In the genomic region with DNA sequence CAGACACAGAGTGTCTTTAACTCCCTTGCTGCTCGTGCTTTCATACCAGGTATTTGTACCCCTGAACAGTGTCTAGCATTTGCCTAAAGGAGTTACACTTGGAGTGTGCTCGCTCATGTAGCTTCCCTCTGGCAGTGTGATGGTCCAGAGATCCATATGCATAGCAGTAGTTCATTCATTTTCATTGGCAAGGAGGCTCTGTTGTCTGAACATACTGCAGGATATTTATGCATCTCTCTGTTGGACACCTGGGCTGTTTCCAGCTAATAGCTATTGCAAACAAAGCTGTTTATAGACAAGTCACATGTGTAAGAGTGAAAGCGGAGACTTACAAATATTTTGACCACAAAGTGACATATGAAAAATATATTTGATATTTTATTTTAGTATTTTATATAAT, we compare ENCODE assay signal across 23 mouse cellular contexts.
DNase-seq lines count a peak whose midpoint lies in the region; ATAC-seq and TF ChIP-seq lines count a peak whose summit lies in the region.
"Had no signal": no experiment of that assay in that cellular context is flagged by ENCODE, and none has a peak within 500 bp of the region (broad histone marks: within the 10 kb centered on the region; RNA-seq: fewer than 3 reads in every experiment).

No protein-coding gene starts in this region.

- no peak overlapping the region for H3K4me3 ChIP-seq in forebrain, embryonic 14.5 days (ENCODE audit: low read depth, low read length)
- H3K4me3 ChIP-seq in forebrain, embryonic 12.5 days (replicated peaks): no peak overlapping the region
- no peak overlapping the region for H3K4me3 ChIP-seq in midbrain, postnatal 0 days (ENCODE audit: low read depth, low read length)
- H3K4me3 ChIP-seq in midbrain, embryonic 10.5 days: no peak overlapping the region
- no peak overlapping the region for H3K4me3 ChIP-seq in hindbrain, postnatal 0 days (ENCODE audit: low read length)
- no peak overlapping the region for H3K4me3 ChIP-seq in liver, embryonic 12.5 days
- H3K4me3 ChIP-seq: gastrocnemius, adult 2 months; heart, embryonic 12.5 days; layer of hippocampus, adult 2 months; midbrain, embryonic 15.5 days had no signal

- H3K9me3 ChIP-seq in forebrain, embryonic 14.5 days (replicated peaks; ENCODE audit: control insufficient read depth, low read length): no peaks in the 10 kb centered on the region
- H3K9me3 ChIP-seq in forebrain, embryonic 12.5 days: no peaks in the 10 kb centered on the region
- H3K9me3 ChIP-seq in midbrain, postnatal 0 days (ENCODE audit: low read length): no peaks in the 10 kb centered on the region
- H3K9me3 ChIP-seq in midbrain, embryonic 10.5 days (replicated peaks): no peaks in the 10 kb centered on the region
- H3K9me3 ChIP-seq in hindbrain, postnatal 0 days (ENCODE audit: low read length): no peaks in the 10 kb centered on the region
- H3K9me3 ChIP-seq in liver, embryonic 12.5 days (replicated peaks): no peaks in the 10 kb centered on the region
- H3K9me3 ChIP-seq: heart, embryonic 12.5 days; midbrain, embryonic 15.5 days had no signal

- no peak overlapping the region for H3K27ac ChIP-seq in forebrain, embryonic 14.5 days (ENCODE audit: low read depth, low read length)
- no peak overlapping the region for H3K27ac ChIP-seq in forebrain, embryonic 12.5 days
- H3K27ac ChIP-seq in midbrain, postnatal 0 days (ENCODE audit: low read depth, low read length): no peak overlapping the region
- H3K27ac ChIP-seq in midbrain, embryonic 10.5 days (replicated peaks): no peak overlapping the region
- peak overlapping the region; percentile 20; the same call in 1 of the 2 replicates for H3K27ac ChIP-seq in hindbrain, postnatal 0 days
- H3K27ac ChIP-seq in liver, embryonic 12.5 days: no peak overlapping the region
- H3K27ac ChIP-seq: gastrocnemius, adult 2 months; layer of hippocampus, adult 2 months; midbrain, embryonic 15.5 days had no signal

- no peak for ATAC-seq in forebrain, embryonic 14.5 days
- no peak for ATAC-seq in forebrain, embryonic 12.5 days (ENCODE audit: low FRiP score)
- ATAC-seq in midbrain, postnatal 0 days (ENCODE audit: low FRiP score): no peak
- ATAC-seq in hindbrain, postnatal 0 days: no peak
- no peak for ATAC-seq in erythroid progenitor cell, adult 5-6 weeks (replicated peaks; ENCODE audit: low FRiP score, poor library complexity, severe bottlenecking)
- no peak for ATAC-seq in liver, embryonic 12.5 days
- ATAC-seq: inflammation-experienced regulatory T-cells, adult 6 months; liver, postnatal 0 days; midbrain, embryonic 15.5 days had no signal

- no peaks in the 10 kb centered on the region; the same call in 1 of the 2 replicates for H3K4me1 ChIP-seq in forebrain, embryonic 14.5 days (ENCODE audit: control insufficient read depth, insufficient read depth, low read length)
- H3K4me1 ChIP-seq in forebrain, embryonic 12.5 days: no peaks in the 10 kb centered on the region; the same call in 1 of the 2 replicates
- no peaks in the 10 kb centered on the region for H3K4me1 ChIP-seq in midbrain, postnatal 0 days (ENCODE audit: insufficient read depth, low read length)
- H3K4me1 ChIP-seq in midbrain, embryonic 10.5 days: peaks cover under 1% of the 10 kb centered on the region; the same call in 1 of the 2 replicates
- no peaks in the 10 kb centered on the region for H3K4me1 ChIP-seq in hindbrain, postnatal 0 days (ENCODE audit: insufficient read depth, low read length)
- peaks cover 3% of the 10 kb centered on the region; the same call in 1 of the 2 replicates for H3K4me1 ChIP-seq in liver, embryonic 12.5 days

- H3K36me3 ChIP-seq in forebrain, embryonic 14.5 days (ENCODE audit: control insufficient read depth, insufficient read depth, low read length): no peaks in the 10 kb centered on the region
- no peaks in the 10 kb centered on the region for H3K36me3 ChIP-seq in forebrain, embryonic 12.5 days (replicated peaks)
- H3K36me3 ChIP-seq in midbrain, postnatal 0 days (ENCODE audit: insufficient read depth, low read length): no peaks in the 10 kb centered on the region
- no peaks in the 10 kb centered on the region for H3K36me3 ChIP-seq in midbrain, embryonic 10.5 days
- H3K36me3 ChIP-seq in hindbrain, postnatal 0 days (ENCODE audit: insufficient read depth, low read length): no peaks in the 10 kb centered on the region
- H3K36me3 ChIP-seq in liver, embryonic 12.5 days: no peaks in the 10 kb centered on the region
- H3K36me3 ChIP-seq: heart, embryonic 12.5 days; midbrain, embryonic 15.5 days had no signal

- H3K9ac ChIP-seq in forebrain, embryonic 14.5 days (ENCODE audit: low read length): no peak overlapping the region
- H3K9ac ChIP-seq in forebrain, embryonic 12.5 days: no peak overlapping the region
- H3K9ac ChIP-seq in midbrain, postnatal 0 days (replicated peaks; ENCODE audit: low read length, poor library complexity, severe bottlenecking): no peak overlapping the region
- H3K9ac ChIP-seq in hindbrain, postnatal 0 days (replicated peaks; ENCODE audit: low read length): no peak overlapping the region
- H3K9ac ChIP-seq in liver, embryonic 12.5 days: no peak overlapping the region
- H3K9ac ChIP-seq: heart, embryonic 12.5 days; liver, postnatal 0 days; midbrain, embryonic 15.5 days had no signal

- WGBS in forebrain, embryonic 14.5 days: 69% methylated on average over 3 of the region's 3 CpGs
- WGBS in forebrain, embryonic 12.5 days: 78% methylated on average over 3 of the region's 3 CpGs
- 50% methylated on average over 3 of the region's 3 CpGs for WGBS in midbrain, postnatal 0 days
- WGBS in midbrain, embryonic 10.5 days: 84% methylated on average over 3 of the region's 3 CpGs
- WGBS in hindbrain, postnatal 0 days: 29% methylated on average over 3 of the region's 3 CpGs
- WGBS in liver, embryonic 12.5 days (ENCODE audit: insufficient replicate concordance): 62% methylated on average over 3 of the region's 3 CpGs

- no peak for TF ChIP-seq CTCF in midbrain, postnatal 0 days (IDR thresholded peaks at IDR 0.05)
- no peak for TF ChIP-seq CTCF in hindbrain, postnatal 0 days (IDR thresholded peaks at IDR 0.05; ENCODE audit: low read depth)

- H3K4me2 ChIP-seq in forebrain, embryonic 14.5 days (ENCODE audit: low read length): no peak overlapping the region
- H3K4me2 ChIP-seq in forebrain, embryonic 12.5 days: no peak overlapping the region
- H3K4me2 ChIP-seq in midbrain, postnatal 0 days (ENCODE audit: low read depth, low read length, poor library complexity, severe bottlenecking): no peak overlapping the region
- no peak overlapping the region for H3K4me2 ChIP-seq in hindbrain, postnatal 0 days (ENCODE audit: low read depth, low read length)
- H3K4me2 ChIP-seq in liver, embryonic 12.5 days: no peak overlapping the region
- H3K4me2 ChIP-seq: heart, embryonic 12.5 days; midbrain, embryonic 15.5 days had no signal

- H3K27me3 ChIP-seq in forebrain, embryonic 14.5 days (replicated peaks; ENCODE audit: control insufficient read depth, insufficient read depth, low read length): no peaks in the 10 kb centered on the region
- no peaks in the 10 kb centered on the region for H3K27me3 ChIP-seq in forebrain, embryonic 12.5 days
- H3K27me3 ChIP-seq in midbrain, postnatal 0 days (ENCODE audit: insufficient read depth, low read length): no peaks in the 10 kb centered on the region
- no peaks in the 10 kb centered on the region for H3K27me3 ChIP-seq in midbrain, embryonic 10.5 days (ENCODE audit: low read depth, poor library complexity, severe bottlenecking)
- H3K27me3 ChIP-seq in hindbrain, postnatal 0 days (ENCODE audit: insufficient read depth, low read length): no peaks in the 10 kb centered on the region
- no peaks in the 10 kb centered on the region for H3K27me3 ChIP-seq in liver, embryonic 12.5 days (replicated peaks)
- H3K27me3 ChIP-seq: CH12.LX; heart, embryonic 12.5 days; midbrain, embryonic 15.5 days had no signal

- DNase-seq in forebrain, embryonic 14.5 days (ENCODE audit: low spot score): peak; percentile 52
- DNase-seq in midbrain, postnatal 0 days (ENCODE audit: low spot score): peak; percentile 62
- no peak for DNase-seq in midbrain, embryonic 10.5 days (ENCODE audit: low spot score)
- peak; percentile 50 for DNase-seq in cerebellum, adult 8-10 months
- peak; percentile 66 for DNase-seq in hindbrain, postnatal 0 days (ENCODE audit: low spot score)
- DNase-seq: adrenal gland, postnatal 25 days; embryo, embryonic 11 days; gastrocnemius, adult 2 months; kidney, adult 2 months; kidney, postnatal 10 days; liver; liver, postnatal 0 days; lung, postnatal 10 days; thymus, adult 18-20 months; thymus, postnatal 4 days had no signal
